Mouse (Mus musculus) thymus, adult 2 months (tissue): Measurements from ENCODE around the gene Zcchc24.

ENCODE experiments used
- CTCF ChIP-seq: fragments of 200-500 bp; IDR thresholded peaks from 2 replicates; pipeline ENCODE4 v1.5.1; 2012; ENCODE audit warnings: mild to moderate bottlenecking, control low read depth, low read length, moderate library complexity, borderline replicate concordance; ENCODE audit not compliant: control insufficient read depth, poor library complexity, insufficient read depth; ENCODE audit errors: extremely low read depth
- POLR2A ChIP-seq: fragments of 200-500 bp; IDR thresholded peaks from 2 replicates; pipeline ENCODE4 v1.6.1; 2012; ENCODE audit warnings: mild to moderate bottlenecking, low read length, control low read depth, moderate library complexity; ENCODE audit not compliant: control insufficient read depth, poor library complexity, insufficient read depth; ENCODE audit errors: extremely low read depth

GRCm38 (mm10) chr14:25663649-25664309 lies 105.1 kb downstream of the Zcchc24 start:
- TF ChIP-seq CTCF: no peak
- TF ChIP-seq POLR2A: no peak
